Mouse (Mus musculus) right cerebral cortex, postnatal 36 days (tissue): ENCODE data around the gene Actc1.

Experiments used
- DNase-seq, 2 experiments: peaks; one replicate each; pipeline ENCODE4 v3.0.0; 2022; ENCODE audit warnings: low spot score in 2 of 2, mixed read lengths in 1 of 2

Gene Actc1

GRCm38 (mm10) chr2:114052696-114053598, at the start of gene Actc1:
Gene Actc1, minus strand, starts transcription at chr2:114053548.
- no peak for DNase-seq

- DNase-seq, result no peak
Measured at GRCm38 (mm10) chr2:114102471-114102870, 49.1 kb upstream of the Actc1 start.

- DNase-seq, result no peak
Measured at GRCm38 (mm10) chr2:114100834-114101233, 47.5 kb upstream of the Actc1 start.

- no peak for DNase-seq
Measured at GRCm38 (mm10) chr2:114099816-114100215, 46.5 kb upstream of the Actc1 start.

- no peak for DNase-seq
Measured at GRCm38 (mm10) chr2:114099109-114099508, 45.8 kb upstream of the Actc1 start.

- DNase-seq, result no peak
Measured at GRCm38 (mm10) chr2:114097627-114098026, 44.3 kb upstream of the Actc1 start.

- no peak for DNase-seq
Measured at GRCm38 (mm10) chr2:114096570-114096969, 43.2 kb upstream of the Actc1 start.

- DNase-seq, result peak in 1 of 2 experiments; percentile 43
Measured at GRCm38 (mm10) chr2:114095348-114095747, 42.0 kb upstream of the Actc1 start.

GRCm38 (mm10) chr2:114094696-114095095, 41.3 kb upstream of the Actc1 start:
- DNase-seq, result no peak

- no peak for DNase-seq
Measured at GRCm38 (mm10) chr2:114093577-114093976, 40.2 kb upstream of the Actc1 start.

- no peak for DNase-seq
Measured at GRCm38 (mm10) chr2:114089862-114090261, 36.5 kb upstream of the Actc1 start.

- no peak for DNase-seq
Measured at GRCm38 (mm10) chr2:114087271-114087670, 33.9 kb upstream of the Actc1 start.

GRCm38 (mm10) chr2:114071876-114072275, 18.5 kb upstream of the Actc1 start:
- no peak for DNase-seq

GRCm38 (mm10) chr2:114066226-114066625, 12.9 kb upstream of the Actc1 start:
- DNase-seq, result no peak

GRCm38 (mm10) chr2:114064004-114064403, 10.7 kb upstream of the Actc1 start:
- DNase-seq, result no peak

- DNase-seq, result no peak
Measured at GRCm38 (mm10) chr2:114060071-114060591, 6.8 kb upstream of the Actc1 start.

- no peak for DNase-seq
Measured at GRCm38 (mm10) chr2:114059608-114060007, 6.3 kb upstream of the Actc1 start.

- DNase-seq, result no peak
Measured at GRCm38 (mm10) chr2:114058226-114058796, 5.0 kb upstream of the Actc1 start.

- no peak for DNase-seq
Measured at GRCm38 (mm10) chr2:114057303-114057853, 4.0 kb upstream of the Actc1 start.

GRCm38 (mm10) chr2:114054129-114054528, 781 bp upstream of the Actc1 start:
- no peak for DNase-seq

GRCm38 (mm10) chr2:114051871-114052241, 1.5 kb downstream of the Actc1 start:
- DNase-seq, result no peak

- DNase-seq, result no peak
Measured at GRCm38 (mm10) chr2:114051111-114051870, 2.1 kb downstream of the Actc1 start.
